Mouse (Mus musculus) G1E (cell line): Measurements from ENCODE around the gene Traf4. TPM values are rescaled to one million over a fixed set of nuclear protein-coding genes. Genes with fewer than 3 reads are reported as not detected.

Experiments used
- ATAC-seq: 2 replicates; pipeline ENCODE4 v1.8.0; 2016; ENCODE audit warnings: mild to moderate bottlenecking; ENCODE audit not compliant: insufficient number of reproducible peaks, poor library complexity, low FRiP score, severe bottlenecking; ENCODE audit errors: extremely low read depth
- DNase-seq: peaks from one replicate; pipeline ENCODE4 v3.0.0; 2012; ENCODE audit warnings: low spot score
- H3K27me3 ChIP-seq: 2 replicates; pipeline ENCODE4 v1.6.1; 2012; ENCODE audit warnings: mild to moderate bottlenecking, low read length, inconsistent platforms; ENCODE audit not compliant: insufficient read depth
- H3K36me3 ChIP-seq: replicated peaks from 2 replicates; pipeline ENCODE3; 2012; ENCODE audit warnings: mild to moderate bottlenecking, inconsistent platforms
- H3K4me1 ChIP-seq: 2 replicates; pipeline ENCODE4 v1.6.1; 2012; ENCODE audit warnings: low read depth, low read length, inconsistent platforms, mixed read lengths; ENCODE audit not compliant: insufficient read depth
- H3K4me3 ChIP-seq: 2 replicates; pipeline ENCODE4 v1.5.1; 2012; ENCODE audit warnings: low read depth, mild to moderate bottlenecking, inconsistent platforms, low read length, moderate library complexity, mixed read lengths
- H3K9me3 ChIP-seq: replicated peaks from 2 replicates; pipeline ENCODE4 v1.6.1; 2012; ENCODE audit warnings: inconsistent platforms
- CTCF ChIP-seq: IDR thresholded peaks from 2 replicates; pipeline ENCODE4 v1.5.1; 2012; ENCODE audit warnings: low read depth, low read length, inconsistent platforms, mixed read lengths
- GATA1 ChIP-seq: IDR thresholded peaks from 2 replicates; pipeline ENCODE4 v1.6.1; 2012; ENCODE audit warnings: borderline replicate concordance, low read length, inconsistent platforms, mixed read lengths
- GATA2 ChIP-seq: IDR thresholded peaks from 2 replicates; pipeline ENCODE4 v1.6.1; 2012; ENCODE audit warnings: low read depth, low read length, inconsistent platforms, borderline replicate concordance
- POLR2AphosphoS5 ChIP-seq: IDR thresholded peaks from 2 replicates; pipeline ENCODE4 v1.6.1; 2012; ENCODE audit warnings: low read depth, low read length, inconsistent platforms; ENCODE audit not compliant: insufficient replicate concordance
- TAL1 ChIP-seq: conservative IDR thresholded peaks from 2 replicates; pipeline ENCODE4 v1.6.1; 2012; ENCODE audit warnings: low read depth, low read length, inconsistent platforms, mixed read lengths
- polyA plus RNA-seq: library from polyadenylated mRNA; stranded (reverse); fragments of >175 nt; gene quantifications from 2 replicates; pipeline ENCODE4 v1.2.3, GENCODE M21; 2012
- total RNA-seq, 2 experiments: library from RNA; stranded (forward) in 1 of 2; stranded (reverse) in 1 of 2; fragments of 200-1000 nt in 1 of 2; fragments of >200 nt in 1 of 2; fragmentation: Nextera tagmentation in 1 of 2; gene quantifications; 2 replicates each; pipeline ENCODE4 v1.2.3; 2014 to 2017

The Traf4 gene
- total and polyA plus RNA-seq, 3 experiments, result 7.0 to 74.4 (median 42.8) TPM

DNA sequence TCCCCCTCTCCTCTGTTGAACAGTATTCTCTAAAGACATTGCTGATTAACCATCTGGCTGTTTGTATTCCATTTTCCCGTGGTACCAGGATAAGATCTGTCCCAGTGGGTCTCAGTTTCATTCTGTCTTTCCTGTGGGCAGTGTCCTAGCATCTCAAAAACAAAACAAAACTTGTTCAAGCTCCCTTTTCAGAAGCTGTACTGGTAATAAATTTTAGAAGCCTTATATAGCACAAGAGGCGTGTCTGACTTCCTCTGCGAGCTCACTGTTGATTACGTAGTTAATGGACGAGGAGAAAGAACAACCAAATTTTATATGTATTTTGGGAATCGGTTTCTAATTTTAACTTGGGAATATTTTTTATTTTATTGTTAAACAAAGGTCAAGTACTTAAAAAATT lies 39.7 kb downstream of the Traf4 start:
- no peaks in the 10 kb centered on the region for H3K27me3 ChIP-seq
- peaks cover 73% of the 10 kb centered on the region for H3K4me1 ChIP-seq
- H3K9me3 ChIP-seq, result no peaks in the 10 kb centered on the region
- ATAC-seq, result no peak
- no peak for DNase-seq
- TF ChIP-seq GATA1, result no peak
- TF ChIP-seq TAL1, result no peak
- TF ChIP-seq CTCF, result no peak
- TF ChIP-seq POLR2AphosphoS5, result no peak
- no peak for TF ChIP-seq GATA2
- peak overlapping the region; percentile 49; the same call in 1 of the 2 replicates for H3K4me3 ChIP-seq
- H3K36me3 ChIP-seq, result peaks cover 32% of the 10 kb centered on the region

DNA sequence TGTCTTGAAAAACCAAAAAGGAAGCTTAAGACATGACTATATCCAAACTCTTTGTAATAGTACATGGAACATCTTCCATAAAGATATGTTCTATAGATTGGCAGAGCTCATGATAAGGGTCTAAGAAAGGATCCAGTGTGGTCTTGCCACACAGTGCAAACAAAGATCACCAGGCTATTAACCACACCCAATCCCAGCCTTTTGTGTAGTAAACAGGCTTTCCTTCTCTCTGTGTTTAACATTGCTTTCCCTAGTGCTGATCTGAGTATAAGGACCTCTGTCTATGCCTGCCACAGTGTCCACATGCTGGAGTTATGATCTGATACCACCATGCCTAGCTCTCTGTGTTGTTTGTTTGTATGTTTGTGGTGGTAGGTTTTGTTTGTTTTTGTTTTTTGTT lies 41.6 kb downstream of the Traf4 start:
- H3K36me3 ChIP-seq, result peaks cover 26% of the 10 kb centered on the region
- no peak for ATAC-seq
- H3K4me1 ChIP-seq, result peaks cover 77% of the 10 kb centered on the region

DNA sequence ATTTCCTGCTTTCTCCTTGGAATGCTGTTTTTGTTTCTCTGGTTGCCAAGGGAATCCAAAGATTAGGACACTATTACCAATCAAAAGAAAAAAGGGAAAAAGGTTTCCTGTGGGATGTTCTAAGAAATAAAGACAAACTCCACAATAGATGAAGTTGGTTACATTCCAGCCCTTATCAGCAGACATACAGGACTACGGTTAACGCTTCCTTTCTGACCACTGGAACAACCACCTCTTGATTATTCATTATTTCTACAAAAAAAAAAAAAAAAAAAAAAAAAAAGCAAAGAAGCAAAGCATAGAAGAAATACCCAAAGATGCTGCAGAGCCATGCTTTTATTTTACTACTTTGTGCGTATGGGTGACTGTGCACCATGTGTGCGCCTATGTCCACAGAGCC lies 42.6 kb downstream of the Traf4 start:
- no peak for DNase-seq
- Histone ChIP-seq H3K4me1 (peaks cover 84% of the 10 kb centered on the region), H3K4me3 (no peak overlapping the region; the same call in 1 of the 2 replicates), H3K9me3 (no peaks in the 10 kb centered on the region), H3K36me3 (peaks cover 24% of the 10 kb centered on the region), H3K27me3 (no peaks in the 10 kb centered on the region)
- ATAC-seq, result no peak
- TF ChIP-seq TAL1, result 0 out of 2 replicates have a peak, but pooled peaks have one; percentile 22
- TF ChIP-seq CTCF, result no peak

More for the DNA sequence above, 41.6 kb downstream of the Traf4 start:
- DNase-seq, result no peak
- Histone ChIP-seq H3K9me3 (no peaks in the 10 kb centered on the region), H3K4me3 (no peak overlapping the region), H3K27me3 (no peaks in the 10 kb centered on the region)
- TF ChIP-seq GATA2 (no peak), POLR2AphosphoS5 (no peak)

DNA sequence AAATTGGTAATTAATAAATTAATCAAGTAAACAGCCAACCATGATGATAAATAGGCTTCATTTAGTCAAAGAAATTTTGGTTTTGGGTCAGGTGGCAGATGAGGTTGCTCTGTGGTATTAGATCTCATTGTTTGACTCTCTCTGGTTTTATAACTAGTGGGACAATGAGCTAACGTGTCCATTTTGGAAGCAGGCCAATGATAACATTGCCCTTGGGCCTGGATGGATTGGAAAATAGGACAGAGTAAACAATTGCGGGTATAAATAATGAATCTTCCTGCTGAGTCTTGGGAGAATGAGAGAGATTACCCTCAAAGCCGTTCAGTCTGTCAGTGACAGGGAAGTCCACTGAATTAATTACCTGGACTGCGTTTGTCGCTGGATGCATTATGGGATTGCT lies 44.2 kb downstream of the Traf4 start:
- DNase-seq, result no peak
- no peak for ATAC-seq
- H3K4me1 ChIP-seq, result peaks cover 83% of the 10 kb centered on the region

DNA sequence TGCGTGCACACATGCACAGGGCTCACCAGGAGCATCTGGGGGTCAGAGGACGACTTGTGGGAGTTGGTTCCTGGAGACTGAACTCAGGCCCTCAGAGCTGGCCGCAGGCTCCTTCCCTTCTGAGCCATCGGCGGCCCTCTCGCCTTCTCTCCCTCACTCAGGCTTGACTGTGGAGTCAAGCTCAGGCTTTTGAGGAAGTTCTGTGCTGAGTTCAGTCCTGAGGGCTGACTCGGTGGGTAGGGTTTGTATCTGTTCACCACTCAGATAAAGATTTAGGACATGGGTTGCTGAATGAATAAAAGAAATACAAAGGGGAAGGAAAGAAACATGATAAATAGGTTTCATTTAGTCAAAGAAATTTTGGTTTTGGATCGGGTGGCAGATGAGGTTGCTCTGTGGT lies 45.5 kb downstream of the Traf4 start:
- H3K4me3 ChIP-seq, result peak overlapping the region; percentile 59; the same call in 1 of the 2 replicates
- peaks cover 12% of the 10 kb centered on the region for H3K36me3 ChIP-seq
- TF ChIP-seq GATA1 (no peak), CTCF (no peak), TAL1 (no peak), GATA2 (no peak), POLR2AphosphoS5 (no peak)
- no peaks in the 10 kb centered on the region for H3K9me3 ChIP-seq
- H3K4me1 ChIP-seq, result peaks cover 84% of the 10 kb centered on the region
- DNase-seq, result peak; percentile 40
- no peak for ATAC-seq
- H3K27me3 ChIP-seq, result no peaks in the 10 kb centered on the region

More for the DNA sequence above, 44.2 kb downstream of the Traf4 start:
- TF ChIP-seq CTCF (no peak), POLR2AphosphoS5 (no peak), GATA2 (no peak), GATA1 (no peak), TAL1 (no peak)
- Histone ChIP-seq H3K27me3 (no peaks in the 10 kb centered on the region), H3K9me3 (no peaks in the 10 kb centered on the region), H3K4me3 (no peak overlapping the region), H3K36me3 (peaks cover 12% of the 10 kb centered on the region)

DNA sequence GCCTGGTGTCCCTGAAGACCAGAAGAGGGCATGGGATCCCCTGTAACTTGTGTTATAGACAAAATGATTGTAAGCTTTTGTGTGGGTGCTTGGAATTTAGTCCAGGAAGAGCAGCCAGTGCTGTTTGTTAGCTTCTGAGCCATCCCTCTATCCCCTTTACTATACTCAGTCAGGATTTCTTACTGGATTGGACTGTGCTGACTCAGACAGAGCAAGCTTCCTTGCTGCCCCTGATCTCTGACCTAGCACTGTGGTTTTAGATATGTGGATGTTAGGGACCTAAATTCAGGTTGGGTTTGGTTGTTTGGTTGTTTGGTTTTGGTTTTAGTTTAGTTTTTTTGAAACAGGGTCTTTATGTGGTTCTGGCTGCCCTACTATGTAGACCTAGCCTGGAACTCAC lies 46.9 kb downstream of the Traf4 start:
- H3K4me3 ChIP-seq, result no peak overlapping the region
- H3K27me3 ChIP-seq, result no peaks in the 10 kb centered on the region
- peaks cover 14% of the 10 kb centered on the region for H3K36me3 ChIP-seq
- ATAC-seq, result no peak
- peaks cover 82% of the 10 kb centered on the region for H3K4me1 ChIP-seq
- no peak for DNase-seq
- TF ChIP-seq GATA2 (no peak), POLR2AphosphoS5 (no peak), CTCF (no peak), GATA1 (no peak), TAL1 (no peak)
- H3K9me3 ChIP-seq, result no peaks in the 10 kb centered on the region

DNA sequence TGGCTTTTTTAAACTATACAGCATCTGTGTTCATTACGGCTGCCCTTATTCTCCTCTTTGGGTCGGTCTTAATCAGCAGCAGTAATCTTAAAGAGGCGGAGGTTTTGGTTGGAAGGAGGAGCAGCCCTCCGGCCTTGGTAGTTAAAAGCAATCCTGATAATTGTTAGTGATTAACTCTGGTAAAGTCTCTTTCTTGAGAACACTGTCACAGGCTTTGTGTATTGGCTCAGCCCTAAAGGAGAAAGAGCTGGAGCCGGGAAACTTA lies 49.3 kb downstream of the Traf4 start:
- Histone ChIP-seq H3K4me3 (peak overlapping the region; percentile 84), H3K9me3 (no peaks in the 10 kb centered on the region), H3K4me1 (peaks cover 74% of the 10 kb centered on the region), H3K36me3 (peaks cover 13% of the 10 kb centered on the region), H3K27me3 (no peaks in the 10 kb centered on the region)
- no peak for ATAC-seq
- no peak for TF ChIP-seq TAL1
- DNase-seq, result no peak
